Mouse (Mus musculus) ES-E14 (cell line): ENCODE measurements around the gene Cachd1.

ENCODE experiments used
- CHD2 ChIP-seq: IDR thresholded peaks from 2 replicates; pipeline ENCODE4 v1.6.1; 2014; ENCODE audit warnings: mild to moderate bottlenecking, low read depth, low read length, inconsistent platforms
- HCFC1 ChIP-seq: IDR thresholded peaks from 2 replicates; pipeline ENCODE4 v1.6.1; 2012; ENCODE audit warnings: low read length, inconsistent platforms, borderline replicate concordance; ENCODE audit not compliant: insufficient read depth
- MAFK ChIP-seq: IDR thresholded peaks from 2 replicates; pipeline ENCODE4 v1.6.1; 2014; ENCODE audit warnings: mild to moderate bottlenecking, low read depth, low read length, inconsistent platforms; ENCODE audit not compliant: insufficient read depth
- ZNF384 ChIP-seq: IDR thresholded peaks from 2 replicates; pipeline ENCODE4 v1.6.1; 2012; ENCODE audit warnings: low read depth, low read length, inconsistent platforms

DNA sequence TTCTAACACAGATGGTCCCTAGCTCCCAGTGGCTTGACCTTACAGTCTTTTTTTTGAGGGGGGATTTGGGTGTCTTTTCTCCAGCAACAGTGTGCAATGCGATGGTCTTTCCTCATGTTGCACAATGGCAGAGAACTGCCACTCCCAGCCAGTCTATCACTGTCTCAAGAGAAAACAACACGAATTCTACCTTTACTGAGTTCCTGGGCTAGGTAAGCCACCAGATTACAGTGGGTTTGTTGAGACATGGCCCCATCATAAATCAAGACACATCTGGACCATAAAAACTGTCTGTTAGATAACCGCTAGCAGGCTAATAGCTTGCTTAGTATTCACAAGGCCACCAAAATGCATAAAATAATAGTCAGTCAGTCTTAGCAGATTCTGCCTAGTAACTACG, 147.8 kb downstream of the Cachd1 start:
- no peak for TF ChIP-seq CHD2
- TF ChIP-seq MAFK, result no peak
- TF ChIP-seq ZNF384, result no peak
- no peak for TF ChIP-seq HCFC1
